Mouse (Mus musculus) layer of hippocampus, postnatal 36 days (tissue): ENCODE data around the gene 1700001C19Rik. TPM values are rescaled to one million over a fixed set of nuclear protein-coding genes. Genes with fewer than 3 reads are reported as not detected.

Experiments used
- DNase-seq, 2 experiments: peaks; one replicate each; pipeline ENCODE4 v3.0.0; 2022
- total RNA-seq, 2 experiments: library from RNA; stranded (reverse); gene quantifications; 2 replicates each; pipeline ENCODE4 v1.2.3; 2021

The 1700001C19Rik gene
- total RNA-seq, 2 experiments from 2014 or later, result not detected

DNA sequence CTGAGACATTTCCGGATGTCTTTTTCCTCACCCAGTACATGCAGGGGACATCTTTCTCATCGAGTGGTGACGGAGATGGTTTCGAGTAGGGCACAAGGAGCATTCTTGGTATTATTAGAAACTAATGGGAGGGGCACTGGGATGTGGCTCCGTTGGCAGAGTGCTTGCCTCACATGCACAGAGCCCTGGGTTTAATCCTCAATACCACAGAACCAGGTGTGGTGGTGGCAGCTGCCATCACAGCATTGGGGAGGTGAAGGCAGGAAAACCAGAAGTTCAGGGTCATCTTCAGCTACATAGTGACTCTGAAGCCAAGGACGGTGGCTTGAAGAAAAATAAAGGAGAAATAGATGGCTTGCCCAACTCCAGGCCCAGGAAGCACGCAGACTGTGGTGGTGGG, 25.0 kb upstream of the 1700001C19Rik start:
- no peak for DNase-seq

DNA sequence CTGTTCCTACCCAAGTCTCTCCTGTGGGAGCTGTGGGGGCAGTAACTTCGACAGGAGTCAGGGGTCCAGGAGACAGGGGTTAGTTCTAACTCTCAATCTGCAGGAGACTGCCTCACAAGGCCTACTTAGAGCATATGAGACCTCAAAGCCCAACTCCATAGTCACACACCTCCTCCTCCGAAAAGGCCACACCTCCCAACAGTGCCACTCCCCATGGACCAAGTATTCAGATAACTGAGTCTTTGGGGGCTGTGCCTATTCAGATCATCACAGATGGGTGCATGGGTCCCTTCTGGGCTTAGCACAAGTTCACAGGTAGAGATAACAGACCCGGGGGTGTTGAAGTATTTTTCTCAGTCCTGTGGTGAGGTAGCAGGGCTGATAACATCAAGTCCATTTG, 24.5 kb upstream of the 1700001C19Rik start:
- no peak for DNase-seq

- no peak for DNase-seq
Measured at GRCm38 (mm10) chr17:47459341-47459919, 22.3 kb upstream of the 1700001C19Rik start.

DNA sequence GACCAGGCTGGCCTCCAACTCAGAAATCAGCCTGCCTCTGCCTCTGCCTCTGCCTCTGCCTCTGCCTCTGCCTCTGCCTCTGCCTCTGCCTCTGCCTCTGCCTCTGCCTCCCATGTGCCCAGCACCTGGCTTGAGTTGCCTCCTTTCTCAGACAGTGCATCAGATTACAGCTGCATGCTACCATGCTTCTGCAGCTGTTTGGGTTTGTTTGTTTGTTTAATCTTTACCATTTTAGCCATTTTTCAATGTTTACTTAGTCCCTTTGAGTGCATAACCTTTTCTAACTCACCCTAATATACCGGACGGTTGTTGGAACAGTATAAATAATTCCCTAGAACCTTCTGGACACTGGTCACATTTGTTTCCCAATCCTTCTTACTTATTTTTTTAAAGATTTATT, 21.8 kb upstream of the 1700001C19Rik start:
- no peak for DNase-seq

DNA sequence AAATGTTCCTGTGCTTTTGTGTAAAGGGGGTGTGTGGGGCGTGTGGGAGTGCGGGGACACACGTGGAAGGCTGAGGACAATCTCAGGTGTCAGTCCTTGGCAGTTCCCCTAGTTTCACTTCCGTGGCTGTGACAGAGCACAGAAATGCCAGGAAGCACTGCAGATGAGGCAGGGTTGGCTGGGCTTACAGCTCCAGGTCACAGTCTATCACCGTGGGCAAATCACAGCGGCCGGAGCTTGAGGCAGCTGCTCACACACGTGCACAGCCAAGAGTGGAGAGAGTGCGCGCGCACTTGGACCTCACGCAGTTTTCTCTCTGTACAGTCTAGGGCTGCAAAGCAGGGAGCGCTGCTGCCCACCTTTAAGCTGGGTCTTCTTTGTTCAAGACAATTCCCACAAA, 21.1 kb upstream of the 1700001C19Rik start:
- DNase-seq, result no peak

DNA sequence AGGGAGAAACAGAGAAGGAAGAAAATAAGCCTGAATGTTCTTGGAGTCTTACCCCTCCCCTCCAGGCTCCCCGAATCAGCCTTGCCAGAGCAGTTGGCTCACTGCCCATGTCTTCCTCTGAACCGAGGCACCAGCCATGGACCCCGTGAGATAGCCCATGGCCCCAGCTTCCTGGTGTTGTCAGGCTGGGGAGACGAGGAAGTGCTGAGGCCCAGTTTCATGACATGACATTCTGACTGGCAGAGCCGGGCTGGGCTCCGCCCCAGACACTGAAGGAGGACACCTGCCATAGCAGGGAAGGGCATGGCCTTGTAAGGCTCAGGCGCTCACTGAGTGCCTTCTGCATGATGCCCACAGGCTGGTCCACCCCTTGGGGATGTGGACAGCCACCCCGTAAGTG, 17.5 kb upstream of the 1700001C19Rik start:
- no peak for DNase-seq

GRCm38 (mm10) chr17:47452886-47453285, 15.7 kb upstream of the 1700001C19Rik start:
- DNase-seq, result no peak

- DNase-seq, result no peak
Measured at GRCm38 (mm10) chr17:47450880-47451565, 13.8 kb upstream of the 1700001C19Rik start.

- no peak for DNase-seq
Measured at GRCm38 (mm10) chr17:47450239-47450638, 13.1 kb upstream of the 1700001C19Rik start.

DNA sequence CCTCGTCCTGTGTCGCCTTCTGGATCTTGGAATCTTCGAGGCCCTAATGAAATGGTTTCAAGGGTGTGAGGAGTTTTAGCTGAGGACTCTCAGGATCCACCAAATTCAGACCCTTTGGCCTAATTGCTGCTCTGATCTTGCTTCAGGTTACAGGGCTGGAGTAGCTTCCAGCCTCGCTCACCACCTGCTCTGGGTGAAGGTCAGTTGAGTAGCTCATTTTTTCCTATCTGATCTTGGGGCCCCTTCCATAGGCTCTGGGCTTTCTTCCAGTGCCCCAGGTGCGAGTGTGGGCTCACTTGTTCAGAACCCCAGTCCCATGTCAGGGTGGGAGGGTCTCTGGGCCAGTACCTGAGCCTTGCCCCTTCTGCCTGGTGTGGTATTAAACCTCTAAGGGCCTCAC, 12.3 kb upstream of the 1700001C19Rik start:
- no peak for DNase-seq

GRCm38 (mm10) chr17:47448523-47449372, 11.6 kb upstream of the 1700001C19Rik start:
- no peak for DNase-seq

- DNase-seq, result no peak
Measured at GRCm38 (mm10) chr17:47446561-47446960, 9.4 kb upstream of the 1700001C19Rik start.

DNA sequence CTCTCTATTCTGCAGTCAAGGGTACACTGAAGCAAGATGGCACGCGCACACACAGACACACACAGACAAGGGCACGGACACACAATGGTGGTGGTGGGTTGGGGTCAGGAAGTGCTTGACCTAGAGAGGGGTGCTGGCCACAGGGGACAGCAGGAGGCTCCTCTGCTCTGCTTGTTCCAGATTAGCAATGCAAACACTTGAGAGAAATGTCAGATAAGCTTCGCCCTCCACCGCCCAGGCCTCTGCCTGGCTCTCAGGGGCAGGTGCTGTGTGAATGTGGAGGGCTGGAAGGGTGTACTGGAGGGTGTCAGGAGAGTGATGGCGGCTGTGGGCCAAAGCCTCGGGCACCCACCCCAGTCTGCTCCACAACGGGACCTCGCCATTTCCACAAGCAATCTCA, 8.8 kb upstream of the 1700001C19Rik start:
- no peak for DNase-seq

- no peak for DNase-seq
Measured at GRCm38 (mm10) chr17:47445518-47445917, 8.3 kb upstream of the 1700001C19Rik start.

DNA sequence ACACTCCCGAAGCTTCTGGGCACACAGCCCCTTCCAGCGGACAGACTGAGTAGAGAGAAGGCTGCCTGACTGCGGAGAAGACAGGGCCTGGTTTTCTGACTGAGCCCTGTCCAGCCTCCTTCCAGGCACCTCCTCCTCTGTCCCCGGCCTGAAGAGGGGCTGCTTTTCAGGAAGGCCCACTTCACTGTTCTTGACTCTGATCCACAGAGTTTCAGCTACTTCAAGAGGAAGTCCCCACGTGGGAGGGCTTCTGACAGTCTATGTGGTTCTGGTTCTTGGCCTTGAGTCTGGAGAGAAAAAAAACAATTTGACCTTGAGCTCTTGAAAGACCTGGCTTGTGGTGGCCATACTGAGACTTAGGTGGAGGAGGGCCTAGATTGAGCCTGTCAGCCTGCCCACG, 6.9 kb upstream of the 1700001C19Rik start:
- DNase-seq, result no peak

DNA sequence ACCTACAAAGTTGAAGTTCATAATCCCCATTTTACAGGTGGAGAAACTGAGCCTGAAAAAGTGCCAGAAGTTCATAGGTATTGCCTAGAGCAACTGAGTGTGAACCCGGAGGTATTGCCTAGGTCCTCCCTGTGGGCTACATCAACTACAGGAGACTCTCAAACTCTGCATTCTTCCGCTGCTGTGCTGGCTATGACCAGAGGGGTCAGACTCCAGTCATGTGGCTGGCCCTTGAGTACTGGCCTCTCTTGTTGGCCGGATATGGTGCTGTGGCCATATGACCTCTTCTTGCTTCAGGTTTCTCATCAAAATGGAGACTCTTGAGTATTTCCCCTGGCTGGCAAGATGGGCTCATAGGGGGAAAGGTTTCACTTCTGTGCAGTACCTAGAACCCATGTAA, 5.1 kb upstream of the 1700001C19Rik start:
- DNase-seq, result no peak

- DNase-seq, result no peak
Measured at GRCm38 (mm10) chr17:47441296-47442051, 4.3 kb upstream of the 1700001C19Rik start.

- no peak for DNase-seq
Measured at GRCm38 (mm10) chr17:47440359-47440890, 3.2 kb upstream of the 1700001C19Rik start.

DNA sequence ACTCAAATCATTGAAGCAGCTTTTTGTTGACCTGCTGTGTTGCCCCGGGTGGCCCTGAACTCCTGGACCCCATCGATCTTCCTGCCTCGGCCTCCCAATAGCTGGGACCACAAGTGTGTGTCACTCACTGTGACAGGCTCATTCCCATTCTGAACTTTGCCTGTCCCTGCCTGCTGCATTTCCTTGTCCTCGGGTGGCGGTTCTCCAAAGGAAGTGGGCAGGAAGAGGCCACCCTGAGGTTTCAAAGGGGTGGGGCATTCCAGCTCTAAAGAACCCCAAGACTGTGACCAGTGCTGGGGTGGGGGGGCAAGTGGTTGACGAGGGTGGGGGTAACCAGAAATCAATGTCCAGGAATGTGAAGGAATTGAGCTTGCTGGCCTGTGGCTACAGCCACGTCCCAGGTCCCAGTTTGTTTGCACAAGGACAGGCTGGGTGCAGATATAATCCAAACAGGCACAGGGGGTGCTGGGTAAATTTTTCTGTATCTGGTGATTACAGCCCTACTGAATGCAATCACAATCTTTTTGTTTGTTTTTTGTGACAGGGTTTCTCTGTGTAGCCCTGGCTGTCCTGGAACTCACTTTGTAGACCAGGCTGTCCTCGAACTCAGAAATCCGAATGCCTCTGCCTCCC, 2.3 kb upstream of the 1700001C19Rik start:
- DNase-seq, result no peak

DNA sequence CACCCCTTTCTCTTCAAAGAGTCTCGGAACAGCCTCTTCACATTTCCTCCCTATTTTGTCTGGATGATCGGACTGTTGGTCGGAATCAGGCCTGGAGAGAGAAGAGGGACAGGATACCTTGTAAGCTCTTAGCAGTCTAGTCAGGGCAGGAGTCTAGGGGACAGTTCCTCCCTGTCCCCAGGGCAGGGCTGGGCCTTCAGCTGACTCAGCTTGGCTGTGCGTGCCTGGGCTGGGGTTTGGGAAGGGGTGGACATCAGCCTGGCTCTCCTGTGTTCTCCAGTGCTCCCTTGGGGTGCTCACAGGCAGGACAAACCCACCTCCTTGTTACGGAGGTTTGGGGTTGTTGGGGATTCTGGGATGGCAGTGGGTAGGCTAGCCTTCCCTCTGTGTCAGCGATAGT, 1.4 kb upstream of the 1700001C19Rik start:
- no peak for DNase-seq

- no peak for DNase-seq
Measured at GRCm38 (mm10) chr17:47436156-47436906, 845 bp downstream of the 1700001C19Rik start, which contains the start of gene AI661453. AI661453 (plus strand) TSS chr17:47436615.
